Mouse (Mus musculus): Measurements from ENCODE around the gene Phf19.

Phf19 gene

DNA sequence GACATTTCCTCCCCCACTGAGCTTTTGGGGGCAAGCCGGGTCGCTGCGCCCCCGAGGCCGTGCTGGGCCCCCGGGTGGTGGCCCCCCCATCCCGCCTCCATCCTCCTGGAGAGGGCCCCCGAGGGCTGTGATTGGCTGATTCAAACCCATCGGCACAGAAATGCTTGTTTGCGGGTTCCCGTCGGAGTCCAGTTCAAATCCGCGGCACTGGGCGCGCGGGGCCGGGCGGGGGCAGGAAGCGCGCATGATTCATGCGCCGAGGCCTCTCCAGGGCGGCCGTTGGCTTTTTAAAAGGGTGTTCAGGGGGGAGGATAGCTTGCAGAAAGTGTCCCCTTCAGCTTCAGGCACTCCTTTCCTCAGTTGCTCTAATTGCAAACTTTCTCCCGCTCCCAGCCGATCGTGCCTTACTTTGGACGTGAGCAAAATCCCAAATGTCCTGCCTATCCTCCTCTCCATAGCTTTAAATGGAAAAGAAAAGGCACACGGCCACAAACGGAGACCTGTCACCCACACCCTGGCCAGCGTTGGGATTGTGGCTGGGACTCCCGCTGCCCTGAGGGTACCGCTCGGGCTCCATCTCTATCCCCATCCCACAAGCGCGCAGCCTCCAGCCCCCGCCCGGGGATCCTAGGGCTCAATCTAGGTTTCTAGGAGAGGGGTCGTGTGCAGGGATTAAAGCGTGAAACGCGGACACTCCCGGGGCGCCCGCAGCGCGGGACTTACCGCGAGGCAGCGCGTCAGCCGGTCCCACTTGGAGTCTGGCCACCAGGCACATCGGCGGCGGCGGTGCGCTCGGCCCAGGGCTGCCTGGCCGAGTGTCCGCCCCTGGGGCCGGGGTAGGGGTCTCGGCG is at the start of gene Phf19:
Gene Phf19, minus strand, starts transcription at position 809 of the 851 bp plus-strand sequence.
- no peak for DNase-seq (ENCODE audit: low read depth, low spot score)

DNA sequence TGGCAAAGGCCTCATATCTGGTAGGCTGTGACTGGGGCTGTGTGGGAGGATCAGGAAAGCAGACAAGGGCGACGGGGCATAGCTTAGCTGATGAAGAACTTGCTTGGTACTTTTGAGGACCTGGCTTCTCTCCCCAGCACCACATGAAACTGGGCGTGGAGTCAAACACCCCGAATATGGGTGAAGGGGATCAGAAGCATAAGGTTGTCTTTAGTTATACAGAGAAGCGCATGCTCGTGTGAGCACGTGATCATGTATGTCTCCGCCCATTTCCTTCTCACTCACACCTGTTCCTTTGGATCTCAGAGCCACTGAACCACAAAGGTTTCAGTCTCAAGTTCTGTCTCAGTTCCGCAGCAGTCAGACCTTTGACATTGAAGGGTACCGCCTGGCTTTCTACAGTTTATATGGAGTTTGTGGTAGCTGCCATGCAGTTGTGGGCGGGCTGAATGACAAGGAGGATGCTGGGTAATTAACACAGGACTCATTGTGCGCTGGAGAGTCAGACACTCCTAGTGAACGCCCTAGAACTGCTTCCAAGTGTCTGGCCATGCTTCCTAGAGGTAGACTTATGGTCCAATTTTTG is 49.6 kb upstream of the Phf19 start:
- no peak for DNase-seq (ENCODE audit: low read depth, low spot score)

DNA sequence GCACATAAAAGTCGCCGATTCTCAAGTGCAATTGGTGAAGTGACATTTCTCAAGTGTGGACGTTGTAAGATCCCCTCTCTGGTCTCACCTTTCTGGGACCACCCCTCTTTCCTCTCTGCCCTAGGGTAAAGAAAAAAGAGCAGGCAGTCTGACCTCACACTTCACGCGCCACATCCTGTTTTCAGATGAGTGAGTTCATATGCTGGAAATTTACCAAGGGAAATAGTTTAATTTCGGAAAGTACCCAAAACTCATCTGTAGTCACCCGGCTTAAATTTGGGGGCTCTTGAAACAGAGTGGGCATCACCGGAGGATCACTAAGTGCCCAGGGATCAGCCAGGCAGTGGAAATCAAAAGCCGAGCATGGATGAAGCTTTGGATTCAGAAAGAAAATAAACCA is 49.1 kb upstream of the Phf19 start:
- no peak for DNase-seq (ENCODE audit: low read depth, low spot score)

DNA sequence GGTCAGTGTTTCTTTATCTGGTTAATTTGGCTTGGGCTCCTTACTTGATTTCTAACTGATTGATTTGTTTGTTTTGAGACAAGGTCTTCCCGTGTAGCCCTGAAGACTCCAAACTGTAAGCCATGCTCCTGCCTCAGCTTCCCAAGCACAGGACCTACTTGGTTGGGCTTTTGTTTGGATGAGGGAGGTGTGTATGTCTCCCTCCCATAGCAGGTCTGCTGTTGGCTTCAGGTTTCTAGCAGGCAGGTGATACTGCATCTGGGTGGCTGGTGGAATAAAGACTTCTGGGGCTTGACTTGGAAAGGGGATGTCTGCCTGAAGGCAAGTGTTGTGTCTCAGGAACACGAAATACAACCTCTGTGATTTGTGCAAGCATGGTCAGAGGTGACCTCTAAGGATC is 48.4 kb upstream of the Phf19 start:
- DNase-seq (ENCODE audit: low read depth, low spot score): no peak

DNA sequence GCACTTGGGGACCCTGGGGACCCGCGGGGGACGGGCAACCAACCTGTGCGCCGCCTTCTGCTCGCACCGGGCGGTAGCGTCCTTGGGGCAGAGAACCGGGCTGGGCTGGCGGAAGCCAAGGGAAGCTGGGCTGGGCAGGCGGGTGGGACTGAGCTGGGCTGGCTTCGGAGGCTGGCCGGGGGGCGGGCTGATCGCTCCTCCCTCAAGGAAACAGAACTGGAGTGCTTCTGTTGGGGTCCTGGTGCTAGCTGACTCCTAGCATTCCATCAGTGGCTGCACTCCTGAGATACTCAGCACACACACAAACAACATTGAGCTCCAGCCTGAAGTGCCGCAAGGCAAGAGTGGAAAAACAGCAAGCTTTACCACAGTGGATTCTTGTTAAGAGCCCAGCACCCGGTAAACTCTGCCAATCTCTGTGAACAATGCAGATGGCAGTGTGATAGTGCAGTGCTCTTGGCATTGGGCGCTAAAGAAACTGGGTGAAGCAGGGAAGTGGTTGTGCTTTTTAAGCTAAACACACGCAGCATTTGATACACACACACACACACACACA is 47.7 kb upstream of the Phf19 start, which contains the start of gene Traf1:
Gene Traf1, minus strand, starts transcription at position 292 of the 556 bp plus-strand sequence.
- no peak for DNase-seq (ENCODE audit: low read depth, low spot score)

DNA sequence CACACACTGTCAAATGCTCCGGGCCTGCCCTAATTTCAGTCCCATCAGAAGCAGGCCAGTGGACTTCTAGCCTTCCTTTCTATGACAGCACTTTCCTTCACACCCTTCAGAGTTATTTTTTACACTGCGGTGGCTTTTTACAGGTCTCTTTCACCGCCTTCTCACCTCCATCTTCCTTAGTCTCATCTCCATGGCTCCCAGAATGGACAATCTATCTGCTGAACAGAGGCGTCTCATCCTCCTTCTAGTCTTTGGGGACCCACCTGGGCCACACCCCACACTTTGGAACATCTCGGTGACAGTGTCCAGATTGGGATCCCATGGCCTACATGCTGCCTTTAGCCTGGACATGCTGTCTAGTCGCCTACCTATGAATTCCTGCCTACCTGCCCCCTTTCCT is 47.1 kb upstream of the Phf19 start:
- DNase-seq (ENCODE audit: low read depth, low spot score): no peak

DNA sequence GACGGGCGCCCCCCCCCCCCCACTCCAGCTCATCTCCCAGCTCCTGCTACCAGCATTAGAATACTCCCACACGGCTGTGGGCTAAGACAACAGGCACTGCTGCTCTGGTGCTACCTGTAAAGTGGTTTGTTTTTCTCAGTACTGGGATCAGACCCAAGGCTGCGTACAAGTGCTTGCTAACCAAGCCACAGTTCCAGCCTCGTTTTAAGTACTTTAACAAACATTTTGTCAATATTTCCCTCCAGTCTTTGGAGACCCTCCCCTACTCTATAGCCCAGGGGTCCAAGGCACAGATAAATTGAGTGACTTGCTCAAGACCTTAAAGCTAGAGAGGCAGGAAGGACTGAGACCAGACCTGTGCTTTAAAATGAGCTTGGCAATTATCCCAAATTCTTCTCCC is 46.6 kb upstream of the Phf19 start:
- DNase-seq (ENCODE audit: low read depth, low spot score): peak; percentile 13

DNA sequence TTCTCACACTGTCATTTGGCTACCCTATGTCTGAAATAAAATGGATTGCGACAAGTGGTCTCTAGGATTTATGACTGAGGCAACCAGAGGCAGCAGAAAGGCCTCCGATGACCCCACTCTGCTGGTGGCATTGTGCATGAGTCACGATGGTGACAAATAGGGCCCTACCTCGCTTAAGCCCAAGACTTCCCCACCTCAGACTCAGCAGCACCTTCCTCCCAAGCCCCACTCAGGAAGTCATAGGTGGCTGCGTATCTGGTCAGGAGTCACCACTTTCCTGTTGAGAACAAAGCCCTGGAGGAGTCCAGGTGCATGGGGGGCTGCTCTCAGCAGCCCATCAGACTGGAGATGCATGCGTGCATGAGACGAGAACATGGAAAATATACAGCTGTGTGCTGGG is 44.8 kb upstream of the Phf19 start:
- no peak for DNase-seq (ENCODE audit: low read depth, low spot score)

DNA sequence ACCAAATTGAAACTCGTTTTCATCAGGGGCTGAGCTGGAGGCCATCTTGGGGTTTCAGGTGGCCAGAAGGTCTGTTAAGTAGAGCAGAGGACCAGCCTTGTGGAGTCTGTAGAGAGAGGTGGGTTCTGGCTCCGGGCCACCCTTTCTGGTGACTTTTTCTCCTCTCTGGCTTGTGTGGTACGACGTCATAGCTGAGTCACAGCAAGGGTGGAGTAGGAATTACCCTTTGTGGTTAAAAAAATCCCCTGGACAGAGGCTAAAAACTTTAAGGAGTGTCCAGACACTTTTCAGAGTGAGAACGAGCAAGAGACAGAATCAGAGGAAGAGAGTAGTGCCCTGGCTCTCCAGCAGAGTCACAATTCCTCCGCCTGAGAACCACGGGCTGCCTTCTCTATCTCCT is 44.2 kb upstream of the Phf19 start:
- DNase-seq (ENCODE audit: low read depth, low spot score): no peak

DNA sequence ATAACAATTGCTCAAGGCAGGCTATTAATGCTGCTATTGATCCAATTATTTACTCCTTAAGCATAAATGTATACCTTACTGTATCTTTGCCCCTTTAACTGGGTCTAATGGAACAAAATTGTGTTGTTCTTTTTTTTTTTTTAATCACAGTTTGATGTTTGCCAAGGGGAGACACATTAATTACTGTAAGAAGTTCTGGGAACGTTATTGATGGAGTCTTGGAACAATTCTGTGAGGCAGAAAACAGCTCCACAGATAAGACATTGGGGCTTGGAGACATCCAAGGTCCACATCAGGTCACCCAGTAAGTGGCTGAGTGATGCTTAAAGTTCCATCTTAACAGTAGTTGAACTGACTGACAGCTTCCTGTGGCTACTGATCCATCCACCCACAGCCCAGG is 43.6 kb upstream of the Phf19 start:
- no peak for DNase-seq (ENCODE audit: low read depth, low spot score)

DNA sequence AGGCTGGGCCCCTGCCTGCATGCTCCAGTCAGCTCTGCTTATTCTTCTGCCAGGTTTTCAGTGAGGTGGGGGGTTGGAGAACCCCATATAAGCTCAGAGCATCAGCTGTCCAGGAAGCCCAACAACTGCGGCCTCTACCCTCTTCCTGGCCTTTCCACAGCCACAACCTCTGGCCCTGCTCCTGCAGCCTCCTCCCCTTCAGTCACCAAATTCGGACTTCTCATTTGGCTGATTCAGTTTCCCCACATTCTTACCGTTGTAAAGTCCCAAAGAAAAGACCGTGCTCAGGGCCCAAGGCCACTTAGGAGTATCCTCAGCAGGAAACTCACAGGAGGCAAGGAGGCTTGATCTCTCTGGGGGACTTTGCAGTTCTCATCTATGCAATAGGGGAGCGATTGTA is 43.1 kb upstream of the Phf19 start:
- DNase-seq (ENCODE audit: low read depth, low spot score): no peak

DNA sequence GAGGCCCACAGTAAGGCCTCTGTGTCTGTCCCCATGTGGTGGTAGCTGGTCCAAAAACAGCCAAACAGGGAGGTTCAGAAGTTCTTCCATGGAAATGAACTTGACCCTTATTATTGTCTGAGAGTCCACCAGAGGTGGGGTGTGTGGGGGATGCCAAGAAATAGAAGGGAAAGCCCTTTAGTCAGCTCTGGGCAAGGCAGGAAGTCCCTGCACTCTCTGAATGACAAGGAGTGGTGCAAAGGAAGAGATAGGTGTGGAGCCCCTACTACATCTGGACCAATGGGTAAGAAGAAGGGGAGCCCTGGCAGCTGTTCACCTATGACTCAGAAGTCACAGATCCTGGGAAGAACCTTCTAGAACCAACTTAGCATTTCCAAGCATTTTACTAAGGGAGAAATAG is 40.5 kb upstream of the Phf19 start:
- DNase-seq (ENCODE audit: low read depth, low spot score): no peak

DNA sequence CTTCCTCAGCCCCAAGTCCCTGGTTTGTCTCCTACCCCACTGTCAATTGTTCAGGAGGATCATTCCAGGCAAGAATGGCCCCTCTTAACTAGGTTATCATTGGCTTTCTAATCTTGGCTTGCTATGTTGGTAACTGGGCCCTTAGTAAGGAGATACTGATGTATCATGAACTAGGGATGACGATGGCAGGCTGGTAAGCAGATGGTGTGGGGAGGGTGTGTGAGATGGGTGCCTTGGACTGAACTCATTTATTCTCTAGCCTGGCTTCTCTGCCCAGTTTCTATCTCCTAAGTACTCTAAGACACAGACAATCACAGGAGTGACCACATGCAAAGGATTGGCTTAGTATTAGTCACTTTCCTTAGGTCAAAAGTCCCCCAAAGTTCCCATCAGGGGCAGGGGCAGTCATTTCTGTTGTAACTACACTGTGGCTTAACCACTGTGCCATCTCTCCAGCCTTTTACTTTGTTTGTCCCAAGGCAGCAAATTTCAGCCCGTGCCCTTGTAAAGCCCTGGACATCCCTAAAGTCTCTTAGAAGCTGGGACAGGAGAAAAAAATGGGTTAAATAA is 39.8 kb upstream of the Phf19 start:
- peak; percentile 31 for DNase-seq (ENCODE audit: low read depth, low spot score)

DNA sequence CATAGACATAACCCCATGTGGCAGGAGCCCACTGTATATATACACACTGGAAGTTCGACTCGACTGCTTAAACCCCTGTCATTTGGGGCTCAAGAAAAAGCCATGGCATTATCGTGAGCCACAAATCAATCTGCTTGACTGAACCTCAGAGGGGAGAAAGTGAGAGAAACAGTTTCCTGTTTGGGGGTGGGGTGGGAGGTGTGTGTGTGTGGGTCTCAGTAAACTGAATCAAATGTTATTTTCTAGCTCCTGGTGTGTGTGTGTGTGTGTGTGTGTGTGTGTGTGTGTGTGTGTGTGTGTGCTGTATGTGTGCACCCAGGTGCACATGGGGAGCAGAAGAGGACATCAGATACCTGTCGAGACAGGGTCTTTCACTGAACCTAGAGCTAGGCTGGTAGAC is 39.2 kb upstream of the Phf19 start:
- DNase-seq (ENCODE audit: low read depth, low spot score): no peak

DNA sequence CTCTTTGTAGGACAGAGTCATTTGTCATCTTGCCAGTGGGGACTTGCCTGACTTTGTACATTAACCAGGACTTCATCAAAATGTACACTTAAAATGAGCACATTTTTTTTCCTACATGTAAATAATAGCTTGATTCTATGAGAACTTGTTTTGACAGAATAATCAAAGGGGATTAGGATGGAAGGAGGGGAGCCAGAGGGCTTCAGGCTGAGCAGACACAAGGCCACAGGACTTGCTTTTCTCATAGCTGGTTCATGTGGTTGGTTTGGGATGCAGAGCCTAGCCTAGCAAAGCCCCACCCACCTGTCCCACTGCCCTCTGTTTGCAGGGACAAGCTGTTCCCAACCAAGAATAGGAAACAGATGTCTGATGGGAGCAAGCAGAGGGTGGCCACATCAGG is 37.6 kb upstream of the Phf19 start:
- no peak for DNase-seq (ENCODE audit: low read depth, low spot score)

DNA sequence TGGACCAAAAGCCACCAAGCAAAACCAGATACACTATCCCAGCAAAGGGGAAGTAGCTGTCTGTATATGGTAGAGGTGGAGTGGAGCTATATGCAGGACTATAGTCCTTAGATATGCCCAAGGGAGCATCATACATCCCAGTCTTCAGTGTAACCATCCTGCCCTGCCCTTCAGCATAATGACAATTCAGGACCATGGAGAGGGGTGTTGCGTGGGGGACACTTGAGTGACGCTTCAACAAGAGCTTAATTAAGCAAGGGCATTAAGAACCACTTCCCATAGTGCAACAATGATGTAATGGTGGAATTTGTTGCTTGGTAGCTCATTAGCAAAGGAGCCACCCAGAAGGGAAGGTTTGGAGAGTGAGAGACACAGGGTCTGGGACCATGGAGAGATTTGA is 34.8 kb upstream of the Phf19 start:
- no peak for DNase-seq (ENCODE audit: low read depth, low spot score)

DNA sequence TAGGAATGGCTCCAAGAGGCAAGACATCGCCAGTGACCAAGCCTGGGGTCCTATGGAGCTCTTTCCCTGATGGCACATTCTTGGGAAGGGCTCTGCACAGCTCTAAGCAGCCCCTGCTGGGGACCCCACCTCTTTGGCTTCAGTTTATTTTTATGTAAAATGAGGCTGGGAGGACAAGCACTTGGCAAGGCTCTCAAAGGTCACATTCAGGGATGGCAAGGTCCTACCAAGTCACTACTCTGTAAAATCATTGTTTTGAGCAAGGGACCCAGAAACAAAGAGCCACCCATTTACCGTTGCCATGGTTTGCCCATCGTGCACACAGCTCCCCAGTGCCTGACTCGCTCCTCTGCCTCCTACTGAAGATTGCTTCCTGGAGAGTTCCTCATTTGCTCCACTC is 32.2 kb upstream of the Phf19 start:
- no peak for DNase-seq (ENCODE audit: low read depth, low spot score)

DNA sequence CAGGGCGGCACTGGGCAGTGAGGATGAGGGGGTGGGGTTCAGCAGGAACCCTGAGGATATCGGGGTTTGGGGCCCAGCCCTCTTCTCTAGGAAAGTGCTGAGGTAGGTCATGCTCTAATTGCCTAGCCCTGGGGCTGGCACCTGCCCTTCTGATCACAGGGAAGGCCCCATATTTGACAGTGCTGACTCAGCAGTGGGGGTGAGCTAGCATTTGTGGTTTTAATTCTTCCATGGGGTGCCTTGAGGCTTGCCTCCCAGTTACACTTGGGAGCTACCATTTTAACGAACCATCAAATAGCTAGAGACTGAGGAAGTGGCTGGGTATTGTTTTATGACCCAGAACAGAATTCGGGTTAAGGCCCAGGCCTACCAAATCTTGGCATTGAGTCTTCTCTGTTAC is 31.8 kb upstream of the Phf19 start:
- no peak for DNase-seq (ENCODE audit: low read depth, low spot score)

DNA sequence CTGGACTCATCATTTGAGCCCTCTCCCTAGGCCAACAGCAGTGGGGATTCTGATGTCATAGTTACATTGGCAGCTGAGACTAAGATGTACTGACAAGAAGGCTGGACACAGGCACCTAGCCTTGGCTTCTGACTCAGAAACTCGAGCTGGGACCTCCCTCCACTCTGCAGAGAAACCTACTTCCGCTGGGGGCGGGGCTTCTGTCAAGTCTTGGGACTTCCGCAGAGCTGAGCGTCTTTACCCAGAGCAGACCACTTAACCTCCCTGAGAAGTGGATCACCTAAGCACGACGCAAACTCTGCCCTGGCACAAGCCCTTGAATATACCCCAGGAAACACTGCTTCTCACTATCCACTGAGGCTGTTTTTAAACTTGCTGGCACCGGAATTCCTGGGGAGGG is 30.9 kb upstream of the Phf19 start:
- no peak for DNase-seq (ENCODE audit: low read depth, low spot score)

DNA sequence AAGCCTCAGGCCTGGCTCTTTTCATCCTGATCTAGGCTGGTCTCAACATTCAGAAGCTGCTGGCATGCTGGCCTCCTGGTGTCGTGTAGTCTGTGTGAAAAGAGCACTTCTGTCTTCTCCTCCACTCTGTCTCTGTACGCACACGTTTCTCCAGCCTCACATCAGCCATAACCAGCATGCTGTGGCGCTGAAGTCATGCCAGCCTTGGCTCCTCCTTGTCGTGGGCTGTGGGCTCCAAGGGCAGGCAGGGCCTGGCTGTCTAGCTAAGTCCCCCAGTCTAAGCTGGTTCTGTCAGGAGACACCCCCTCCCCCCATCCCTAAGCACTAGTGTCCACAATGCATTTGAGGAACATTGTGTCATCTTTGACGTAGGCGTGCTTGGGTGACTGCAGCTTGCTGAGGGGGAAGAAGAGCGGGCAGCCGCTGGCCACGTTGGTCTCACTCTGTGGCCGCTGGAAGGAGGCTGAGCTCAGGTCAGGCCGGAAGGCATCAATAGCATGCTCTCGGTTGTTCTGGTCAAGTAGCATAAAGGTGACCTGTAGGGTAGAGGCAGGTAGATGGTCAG is 29.8 kb upstream of the Phf19 start:
- DNase-seq (ENCODE audit: low read depth, low spot score): peak; percentile 16

DNA sequence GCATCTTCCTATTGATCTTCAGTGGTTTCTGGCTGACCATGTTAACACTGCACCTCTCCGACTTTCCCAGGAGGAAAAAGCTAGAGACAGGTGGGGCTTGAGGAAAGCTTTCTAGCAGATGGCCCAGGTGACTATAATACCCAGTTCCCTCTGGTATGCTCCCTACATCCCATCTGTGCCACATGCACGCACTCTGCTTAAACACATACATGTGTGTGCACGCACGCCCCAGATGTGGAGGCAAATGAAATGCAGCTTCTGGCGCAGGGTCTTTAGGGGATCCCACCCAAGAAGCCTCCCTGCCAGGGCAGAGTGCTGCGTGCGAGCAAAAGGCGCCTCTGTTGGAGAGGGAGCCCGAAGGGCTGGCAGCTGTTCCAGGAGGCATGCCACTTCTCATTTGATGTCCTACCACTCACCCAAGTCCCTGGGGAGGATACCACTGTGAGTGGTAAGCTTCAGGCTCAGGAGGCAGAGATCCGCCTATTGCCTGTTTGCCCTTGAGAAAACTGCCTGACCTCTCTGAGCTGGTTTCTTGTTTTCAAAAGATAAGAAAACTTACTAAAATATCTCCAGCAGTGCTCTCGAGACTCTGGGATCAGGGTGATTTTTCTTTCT is 27.3 kb upstream of the Phf19 start:
- DNase-seq (ENCODE audit: low read depth, low spot score): no peak

DNA sequence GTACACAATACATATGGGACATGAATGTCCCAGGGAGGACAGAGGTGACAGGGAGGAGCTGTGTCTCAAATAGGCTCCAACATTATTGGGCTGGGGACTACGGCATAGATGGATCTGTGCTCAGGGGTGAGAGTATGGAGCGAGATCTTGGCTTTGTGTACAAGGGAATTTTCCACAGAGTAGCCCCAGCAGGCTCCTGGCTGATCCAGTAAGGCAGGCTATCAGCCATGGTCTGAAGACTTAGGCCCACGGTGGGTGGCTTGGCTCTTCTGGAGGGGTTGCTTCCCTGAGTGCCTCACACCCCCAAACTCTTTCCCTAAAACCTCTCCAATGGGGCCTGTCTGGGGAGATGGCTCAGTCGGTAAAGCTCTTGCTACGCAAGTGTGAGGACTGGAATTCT is 26.4 kb upstream of the Phf19 start:
- no peak for DNase-seq (ENCODE audit: low read depth, low spot score)

All from brain, adult 2 months (tissue).